In the genomic region with DNA sequence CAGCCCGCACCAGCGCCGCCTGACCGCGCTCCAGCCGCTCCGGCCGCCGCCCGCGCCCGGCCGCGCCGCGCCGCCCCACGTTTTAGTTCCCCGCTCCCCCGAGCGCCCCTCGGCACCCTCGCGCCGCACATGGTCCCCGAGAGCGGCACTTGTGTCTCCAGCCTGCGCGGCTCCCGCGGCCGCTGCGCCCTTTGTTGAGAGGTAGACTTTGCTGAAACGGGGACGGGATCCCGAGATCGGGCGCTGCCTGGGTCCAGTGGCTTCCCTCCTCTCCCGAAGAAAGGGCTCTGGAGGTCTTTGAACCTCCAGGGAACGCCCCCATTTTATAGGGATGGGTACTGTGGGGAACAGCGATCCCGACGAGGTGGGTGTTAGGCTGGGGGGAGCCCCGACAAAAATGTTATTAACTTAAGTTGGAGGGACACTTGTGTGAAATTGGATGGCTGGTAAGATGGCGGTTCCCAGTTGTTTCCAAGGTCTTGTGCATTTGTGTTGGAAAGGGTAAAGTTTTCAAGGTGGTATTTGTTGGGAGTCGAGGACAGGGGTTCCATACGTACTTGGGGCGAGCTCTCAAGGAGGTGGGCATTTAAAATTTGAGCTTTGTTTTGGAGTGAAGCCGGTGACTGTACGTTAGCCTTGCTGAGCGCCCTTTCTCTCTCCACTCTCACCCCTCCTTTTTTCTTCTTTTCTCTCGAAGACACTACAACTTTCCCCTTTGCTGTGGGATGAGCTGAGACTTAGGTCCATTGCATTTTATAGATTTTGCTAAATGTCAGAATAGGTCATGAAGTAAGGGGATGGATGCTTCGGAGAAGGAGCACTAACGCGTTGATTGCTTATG, we compare ENCODE assay signal across 8 mouse cellular contexts. TPM values are rescaled to one million over a fixed set of nuclear protein-coding genes. Genes with fewer than 3 reads are reported as not detected.
A peak's percentile ranks its signal among the peaks of the same experiment; 100 is the strongest.
DNase-seq lines count a peak whose midpoint lies in the region; ATAC-seq and TF ChIP-seq lines count a peak whose summit lies in the region.

No protein-coding gene starts in this region.

- intact Hi-C loops in left cerebral cortex, postnatal 4 days (cut with DNase I): loop anchor here (10.0 kb wide), 4 partner anchors 293 to 623 kb away; partner anchors contain the start of genes 4930426L09Rik, Mllt10 and Pip4k2a

- H3K36me3 ChIP-seq in forebrain, embryonic 12.5 days (replicated peaks): no peaks in the 10 kb centered on the region
- H3K36me3 ChIP-seq in hindbrain, embryonic 13.5 days: 0 out of 2 replicates have a peak, but pooled peaks cover 4% of the 10 kb centered on the region
- peaks cover 9% of the 10 kb centered on the region for H3K36me3 ChIP-seq in midbrain, embryonic 14.5 days (ENCODE audit: control insufficient read depth, insufficient read depth, low read length)
- no peaks in the 10 kb centered on the region; the same call in 1 of the 2 replicates for H3K36me3 ChIP-seq in testis, adult 2 months (ENCODE audit: control insufficient read depth, insufficient read depth, low read length)

- peaks cover 42% of the 10 kb centered on the region for H3K27me3 ChIP-seq in forebrain, embryonic 12.5 days
- H3K27me3 ChIP-seq in hindbrain, embryonic 13.5 days: peaks cover 52% of the 10 kb centered on the region
- H3K27me3 ChIP-seq in midbrain, embryonic 14.5 days (ENCODE audit: control insufficient read depth, insufficient read depth, low read length): peaks cover 54% of the 10 kb centered on the region
- H3K27me3 ChIP-seq in testis, adult 2 months (ENCODE audit: control insufficient read depth, insufficient read depth, low read length): no peaks in the 10 kb centered on the region

- peak overlapping the region; percentile 85 for H3K4me3 ChIP-seq in lung, adult 2 months (replicated peaks; ENCODE audit: extremely low read depth, low read depth, low read length)
- H3K4me3 ChIP-seq in forebrain, embryonic 12.5 days (replicated peaks): peak overlapping the region; percentile 85
- H3K4me3 ChIP-seq in hindbrain, embryonic 13.5 days: peak overlapping the region; percentile 81
- H3K4me3 ChIP-seq in midbrain, embryonic 14.5 days (replicated peaks; ENCODE audit: low read depth, low read length): peak overlapping the region; percentile 78
- peak overlapping the region; percentile 88 for H3K4me3 ChIP-seq in testis, adult 2 months (ENCODE audit: control insufficient read depth, low read depth, low read length)

- peak; percentile 12; the same call in 1 of the 2 replicates for ATAC-seq in cerebellum, adult (ENCODE audit: insufficient number of reproducible peaks, low FRiP score, low TSS enrichment)
- ATAC-seq in forebrain, embryonic 12.5 days (ENCODE audit: low FRiP score): peak; percentile 4; the same call in 1 of the 2 replicates
- peak; percentile 2; the same call in 1 of the 2 replicates for ATAC-seq in hindbrain, embryonic 13.5 days (ENCODE audit: low FRiP score)
- peak; percentile 2; the same call in 1 of the 2 replicates for ATAC-seq in midbrain, embryonic 14.5 days (ENCODE audit: low FRiP score, low TSS enrichment)

- peak overlapping the region; percentile 88 for H3K4me2 ChIP-seq in forebrain, embryonic 12.5 days
- H3K4me2 ChIP-seq in hindbrain, embryonic 13.5 days: peak overlapping the region; percentile 78
- peak overlapping the region; percentile 82 for H3K4me2 ChIP-seq in midbrain, embryonic 14.5 days (ENCODE audit: low read length)

- no peak overlapping the region for H3K27ac ChIP-seq in forebrain, embryonic 12.5 days
- peak overlapping the region; percentile 99 for H3K27ac ChIP-seq in hindbrain, embryonic 13.5 days
- H3K27ac ChIP-seq in midbrain, embryonic 14.5 days (replicated peaks; ENCODE audit: low read depth, low read length): peak overlapping the region; percentile 99
- peak overlapping the region; percentile 85 for H3K27ac ChIP-seq in testis, adult 2 months (ENCODE audit: control insufficient read depth, insufficient read depth, low read depth, low read length)

- 9% methylated on average over 55 of the region's 55 CpGs for WGBS in lung, adult 2 months
- under 1% methylated on average over 38 of the region's 55 CpGs for WGBS in forebrain, embryonic 12.5 days
- 0% methylated on average over 52 of the region's 55 CpGs for WGBS in hindbrain, embryonic 13.5 days
- WGBS in midbrain, embryonic 14.5 days: under 1% methylated on average over 55 of the region's 55 CpGs

- no peaks in the 10 kb centered on the region for H3K9me3 ChIP-seq in forebrain, embryonic 12.5 days
- H3K9me3 ChIP-seq in hindbrain, embryonic 13.5 days: no peaks in the 10 kb centered on the region
- no peaks in the 10 kb centered on the region for H3K9me3 ChIP-seq in midbrain, embryonic 14.5 days (ENCODE audit: control insufficient read depth, low read length)

- peaks cover 11% of the 10 kb centered on the region for H3K4me1 ChIP-seq in lung, adult 2 months (ENCODE audit: control insufficient read depth, insufficient read depth, low read length)
- H3K4me1 ChIP-seq in forebrain, embryonic 12.5 days: peaks cover 42% of the 10 kb centered on the region
- peaks cover 49% of the 10 kb centered on the region for H3K4me1 ChIP-seq in hindbrain, embryonic 13.5 days (replicated peaks)
- H3K4me1 ChIP-seq in midbrain, embryonic 14.5 days (ENCODE audit: control insufficient read depth, insufficient read depth, low read length): peaks cover 35% of the 10 kb centered on the region
- peaks cover 13% of the 10 kb centered on the region for H3K4me1 ChIP-seq in testis, adult 2 months (ENCODE audit: control insufficient read depth, insufficient read depth, low read length)

- DNase-seq in lung, adult 2 months: peak; percentile 63
- DNase-seq in lung, postnatal 25 days (ENCODE audit: low spot score): no peak
- peak; percentile 64 for DNase-seq in left cerebral cortex, postnatal 4 days
- peak; percentile 78 for DNase-seq in midbrain, embryonic 14.5 days

- H3K9ac ChIP-seq in forebrain, embryonic 12.5 days: peak overlapping the region; percentile 96
- peak overlapping the region; percentile 97 for H3K9ac ChIP-seq in hindbrain, embryonic 13.5 days
- peak overlapping the region; percentile 98 for H3K9ac ChIP-seq in midbrain, embryonic 14.5 days (replicated peaks; ENCODE audit: low read length)

- TF ChIP-seq CTCF in lung, adult 2 months (IDR thresholded peaks at IDR 0.05; ENCODE audit: insufficient read depth, low read length): no peak
- no peak for TF ChIP-seq CTCF in testis, adult 2 months (IDR thresholded peaks at IDR 0.05; ENCODE audit: control insufficient read depth, insufficient read depth, insufficient replicate concordance, low read depth, low read length)

- no peak for TF ChIP-seq POLR2A in lung, adult 2 months (IDR thresholded peaks at IDR 0.05; ENCODE audit: borderline replicate concordance, extremely low read depth, low read depth, low read length)
- 0 out of 2 replicates have a peak, but pooled peaks have one; percentile 16 for TF ChIP-seq POLR2A in testis, adult 2 months (IDR thresholded peaks at IDR 0.05; ENCODE audit: control insufficient read depth, low read depth, low read length)

RNA-seq across cellular contexts. Expression of gene Bmi1, which starts 1.0 kb away (rescaled TPM):
- polyA plus RNA-seq in lung, adult 2 months (2012; rRNA removed): 16.2 and 19.0 TPM in 2 replicates
- polyA plus RNA-seq in forebrain, embryonic 12.5 days (2016; fragmentation: Nextera tagmentation; extraction: Ambion mirVana): 42.0 and 43.9 TPM in 2 replicates
- 30.5 and 32.7 TPM in 2 replicates for polyA plus RNA-seq in hindbrain, embryonic 13.5 days (2015; fragmentation: Nextera tagmentation; extraction: Ambion mirVana)
- total RNA-seq in left cerebral cortex, postnatal 4 days (2021): 10 to 100 TPM; 71.1 to 72.8 TPM
- 34.1 and 43.6 TPM in 2 replicates for polyA plus RNA-seq in midbrain, embryonic 14.5 days (2014; fragmentation: Nextera tagmentation; extraction: Ambion mirVana)
- 113 and 166 TPM in 2 replicates for polyA plus RNA-seq in testis, adult 2 months (2012; rRNA removed)

RNA-seq across cellular contexts. Expression of gene Commd3, which starts 5.7 kb away (rescaled TPM):
- 36.6 and 38.0 TPM in 2 replicates for polyA plus RNA-seq in lung, adult 2 months (2012; rRNA removed)
- polyA plus RNA-seq in forebrain, embryonic 12.5 days (2016; fragmentation: Nextera tagmentation; extraction: Ambion mirVana): 156 and 162 TPM in 2 replicates
- polyA plus RNA-seq in hindbrain, embryonic 13.5 days (2015; fragmentation: Nextera tagmentation; extraction: Ambion mirVana): 207 and 214 TPM in 2 replicates
- 100 to 1,000 TPM; 135 to 156 TPM for total RNA-seq in left cerebral cortex, postnatal 4 days (2021)
- polyA plus RNA-seq in midbrain, embryonic 14.5 days (2014; fragmentation: Nextera tagmentation; extraction: Ambion mirVana): 202 and 219 TPM in 2 replicates
- polyA plus RNA-seq in testis, adult 2 months (2012; rRNA removed): 45.1 and 58.2 TPM in 2 replicates

RNA-seq across cellular contexts. Expression of gene Spag6, which starts 16.0 kb away (rescaled TPM):
- 0.46 and 0.79 TPM in 2 replicates for polyA plus RNA-seq in lung, adult 2 months (2012; rRNA removed)
- 0.18 and 0.50 TPM in 2 replicates for polyA plus RNA-seq in forebrain, embryonic 12.5 days (2016; fragmentation: Nextera tagmentation; extraction: Ambion mirVana)
- polyA plus RNA-seq in hindbrain, embryonic 13.5 days (2015; fragmentation: Nextera tagmentation; extraction: Ambion mirVana): 0.16 and 0.32 TPM in 2 replicates
- total RNA-seq in left cerebral cortex, postnatal 4 days (2021): under 1 TPM; 0.22 to 0.64 TPM
- 0.20 and 0.25 TPM in 2 replicates for polyA plus RNA-seq in midbrain, embryonic 14.5 days (2014; fragmentation: Nextera tagmentation; extraction: Ambion mirVana)
- 97.3 and 108 TPM in 2 replicates for polyA plus RNA-seq in testis, adult 2 months (2012; rRNA removed)

Comparison
In these comparisons a context has a peak if more than half of its experiments do, and no peak if none do; other contexts are left out.
1. RNA of gene Spag6, which starts 16.0 kb away (polyA plus RNA-seq): 97.3 to 108 TPM in testis, adult 2 months; 0.18 to 0.50 TPM in forebrain, embryonic 12.5 days, 0.46 to 0.79 TPM in lung, adult 2 months, 0.20 to 0.25 TPM in midbrain, embryonic 14.5 days and 0.16 to 0.32 TPM in hindbrain, embryonic 13.5 days; every median in the first group is over 10 times any median in the second.
2. Peak in every context shown above with its lines, with median percentiles within 50 percentile points of each other: H3K4me3 ChIP-seq, ATAC-seq, H3K4me2 ChIP-seq and H3K9ac ChIP-seq.